Mouse (Mus musculus): ENCODE measurements at regions not wholly inside any gene's neighbourhood (a gene's known extent, or its start where the extent isn't known, plus 50 kb on each side); places are given as distances from the start of the nearest gene placed in this dataset.
"Not testable (repeated sequence)": the region's sequence is repeated elsewhere in the genome, so short reads cannot be mapped to it uniquely, and the experiment has no call there.

- no peak for DNase-seq (ENCODE audit: low spot score in 2 of 2)
Measured at GRCm38 (mm10) chrX:166809165-166809564, 223.6 kb upstream of the Egfl6 start.

GRCm38 (mm10) chrX:166808207-166808606 lies 222.7 kb upstream of the Egfl6 start:
- DNase-seq (ENCODE audit: low spot score in 2 of 2) = no peak

GRCm38 (mm10) chrX:166805957-166806356 lies 220.4 kb upstream of the Egfl6 start:
- no peak for DNase-seq (ENCODE audit: low spot score in 2 of 2)

GRCm38 (mm10) chrX:166805480-166805879 lies 220.0 kb upstream of the Egfl6 start:
- no peak for DNase-seq (ENCODE audit: low spot score in 2 of 2)

- DNase-seq (ENCODE audit: low spot score in 2 of 2) = no peak
Measured at GRCm38 (mm10) chrX:166803246-166803645, 217.7 kb upstream of the Egfl6 start.

- DNase-seq (ENCODE audit: low spot score in 2 of 2) = no peak
Measured at GRCm38 (mm10) chrX:166801017-166801416, 215.5 kb upstream of the Egfl6 start.

GRCm38 (mm10) chrX:166795651-166796050 lies 210.1 kb upstream of the Egfl6 start:
- no peak for DNase-seq (ENCODE audit: low spot score in 2 of 2)

- DNase-seq (ENCODE audit: low spot score in 2 of 2) = no peak
Measured at GRCm38 (mm10) chrX:166789031-166789430, 203.5 kb upstream of the Egfl6 start.

- not testable (repeated sequence) for DNase-seq (ENCODE audit: low spot score in 2 of 2)
Measured at GRCm38 (mm10) chrX:166787137-166787536, 201.6 kb upstream of the Egfl6 start.

- DNase-seq (ENCODE audit: low spot score in 2 of 2) = no peak
Measured at GRCm38 (mm10) chrX:166785615-166786014, 200.1 kb upstream of the Egfl6 start.

GRCm38 (mm10) chrX:166783377-166783776 lies 197.9 kb upstream of the Egfl6 start:
- DNase-seq (ENCODE audit: low spot score in 2 of 2) = no peak

- no peak for DNase-seq (ENCODE audit: low spot score in 2 of 2)
Measured at GRCm38 (mm10) chrX:166779334-166780092, 194.0 kb upstream of the Egfl6 start.

GRCm38 (mm10) chrX:166773408-166773854 lies 187.9 kb upstream of the Egfl6 start:
- DNase-seq (ENCODE audit: low spot score in 2 of 2) = peak in 1 of 2 experiments; percentile 2

- peak; percentile 1 to 2 for DNase-seq (ENCODE audit: low spot score in 2 of 2)
Measured at GRCm38 (mm10) chrX:166766991-166767390, 181.5 kb upstream of the Egfl6 start.

- DNase-seq (ENCODE audit: low spot score in 2 of 2) = no peak
Measured at GRCm38 (mm10) chrX:166765647-166766046, 180.1 kb upstream of the Egfl6 start.

- no peak for DNase-seq (ENCODE audit: low spot score in 2 of 2)
Measured at GRCm38 (mm10) chrX:166762098-166762497, 176.6 kb upstream of the Egfl6 start.

GRCm38 (mm10) chrX:166757152-166757551 lies 171.6 kb upstream of the Egfl6 start:
- no peak for DNase-seq (ENCODE audit: low spot score in 2 of 2)

GRCm38 (mm10) chrX:166754967-166755654 lies 169.6 kb upstream of the Egfl6 start:
- DNase-seq (ENCODE audit: low spot score in 2 of 2) = no peak

GRCm38 (mm10) chrX:166749055-166749679 lies 163.6 kb upstream of the Egfl6 start:
- no peak for DNase-seq (ENCODE audit: low spot score in 2 of 2)

- no peak for DNase-seq (ENCODE audit: low spot score in 2 of 2)
Measured at GRCm38 (mm10) chrX:166731354-166731753, 145.8 kb upstream of the Egfl6 start.

- DNase-seq (ENCODE audit: low spot score in 2 of 2) = no peak
Measured at GRCm38 (mm10) chrX:166728622-166728928, 143.1 kb upstream of the Egfl6 start.

GRCm38 (mm10) chrX:166727823-166728621 lies 142.5 kb upstream of the Egfl6 start:
- DNase-seq (ENCODE audit: low spot score in 2 of 2) = no peak

Measured in urinary bladder, postnatal 36 days (tissue).